Mouse (Mus musculus): ENCODE data around the gene Slc8b1. TPM values are rescaled to one million over a fixed set of nuclear protein-coding genes. Genes with fewer than 3 reads are reported as not detected.
"Not testable (repeated sequence)": the region's sequence is repeated elsewhere in the genome, so short reads cannot be mapped to it uniquely, and the experiment has no call there.

The Slc8b1 gene
- total and polyA plus RNA-seq, 3 experiments, result 2.7 to 5.9 TPM; not detected in 1

DNA sequence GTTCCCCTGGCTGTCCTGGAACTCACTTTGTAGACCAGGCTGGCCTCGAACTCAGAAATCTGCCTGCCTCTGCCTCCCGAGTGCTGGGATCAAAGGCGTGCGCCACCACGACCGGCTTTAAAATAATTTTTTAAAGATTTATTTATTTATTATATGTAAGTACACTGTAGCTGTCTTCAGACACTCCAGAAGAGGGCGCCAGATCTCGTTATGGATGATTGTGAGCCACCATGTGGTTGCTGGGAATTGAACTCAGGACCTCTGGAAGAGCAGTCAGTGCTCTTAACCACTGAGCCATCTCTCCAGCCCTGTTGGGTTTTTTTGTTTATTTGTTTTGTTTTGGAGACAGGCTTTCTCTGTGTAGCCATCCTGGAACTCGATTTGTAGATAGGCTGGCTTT lies 10.4 kb upstream of the Slc8b1 start:
- H3K27ac ChIP-seq (ENCODE audit: control insufficient read depth, low read depth, low read length); H3K4me1 ChIP-seq (ENCODE audit: control insufficient read depth in 1 of 2, insufficient read depth in 2 of 2, low read length in 2 of 2); H3K9me3 ChIP-seq (replicated peaks; ENCODE audit: insufficient read depth, low read length); H3K9ac ChIP-seq (ENCODE audit: control insufficient read depth, low read depth, low read length, poor library complexity, severe bottlenecking); H3K36me3 ChIP-seq (ENCODE audit: control insufficient read depth in 1 of 2, insufficient read depth in 2 of 2, low read length in 2 of 2); H3K4me3 ChIP-seq (ENCODE audit: control insufficient read depth in 1 of 2, insufficient read depth in 1 of 2, low read depth in 2 of 2, low read length in 2 of 2); DNase-seq (ENCODE audit: low read depth, low spot score); H3K27me3 ChIP-seq (ENCODE audit: control insufficient read depth in 1 of 2, insufficient read depth in 2 of 2, low read length in 2 of 2): not testable (repeated sequence)
- peak in 1 of 3 experiments; percentile 13; a peak in 2 of 6 replicates for TF ChIP-seq CTCF (IDR thresholded peaks at IDR 0.05 in 2 of 3, conservative IDR thresholded peaks at IDR 0.05 in 1 of 3; ENCODE audit: control insufficient read depth in 1 of 3, insufficient read depth in 1 of 3, low read depth in 2 of 3, low read length in 3 of 3, poor library complexity in 1 of 3, severe bottlenecking in 1 of 3)
- H3K79me2 ChIP-seq (ENCODE audit: control insufficient read depth, insufficient read depth, low read length, poor library complexity), result peaks cover 13% of the 10 kb centered on the region

- peak overlapping the region; percentile 88 for H3K9ac ChIP-seq (ENCODE audit: control insufficient read depth, low read depth, low read length, poor library complexity, severe bottlenecking)
- peaks cover 0 to 4% of the 10 kb centered on the region in 2 experiments; a peak in 2 of 4 replicates for H3K36me3 ChIP-seq (ENCODE audit: control insufficient read depth in 1 of 2, insufficient read depth in 2 of 2, low read length in 2 of 2)
- no peak for DNase-seq (ENCODE audit: low read depth, low spot score)
- no peaks in the 10 kb centered on the region for H3K9me3 ChIP-seq (replicated peaks; ENCODE audit: insufficient read depth, low read length)
- H3K79me2 ChIP-seq (ENCODE audit: control insufficient read depth, insufficient read depth, low read length, poor library complexity), result peaks cover 13% of the 10 kb centered on the region
- peaks cover 0 to 10% of the 10 kb centered on the region in 2 experiments for H3K4me1 ChIP-seq (ENCODE audit: control insufficient read depth in 1 of 2, insufficient read depth in 2 of 2, low read length in 2 of 2)
- no peak for TF ChIP-seq POLR2AphosphoS2 (IDR thresholded peaks at IDR 0.05; ENCODE audit: low read length)
- no peak for TF ChIP-seq CTCF (IDR thresholded peaks at IDR 0.05 in 2 of 3, conservative IDR thresholded peaks at IDR 0.05 in 1 of 3; ENCODE audit: control insufficient read depth in 1 of 3, insufficient read depth in 1 of 3, low read depth in 2 of 3, low read length in 3 of 3, poor library complexity in 1 of 3, severe bottlenecking in 1 of 3)
- TF ChIP-seq ZMIZ1 (IDR thresholded peaks at IDR 0.05; ENCODE audit: low read depth, low read length), result no peak
- no peaks in the 10 kb centered on the region for H3K27me3 ChIP-seq (ENCODE audit: control insufficient read depth in 1 of 2, insufficient read depth in 2 of 2, low read length in 2 of 2)
- peak overlapping the region; percentile 83 to 98 for H3K4me3 ChIP-seq (ENCODE audit: control insufficient read depth in 1 of 2, insufficient read depth in 1 of 2, low read depth in 2 of 2, low read length in 2 of 2)
- H3K27ac ChIP-seq (ENCODE audit: control insufficient read depth, low read depth, low read length), result no peak overlapping the region
Observed at GRCm38 (mm10) chr5:120502147-120502621, 8.8 kb upstream of the Slc8b1 start.

- Histone ChIP-seq H3K27ac (ENCODE audit: control insufficient read depth, low read depth, low read length) (no peak overlapping the region), H3K4me3 (ENCODE audit: control insufficient read depth in 1 of 2, insufficient read depth in 1 of 2, low read depth in 2 of 2, low read length in 2 of 2) (peak overlapping the region; percentile 83 to 98), H3K79me2 (ENCODE audit: control insufficient read depth, insufficient read depth, low read length, poor library complexity) (peaks cover 13% of the 10 kb centered on the region), H3K27me3 (ENCODE audit: control insufficient read depth in 1 of 2, insufficient read depth in 2 of 2, low read length in 2 of 2) (no peaks in the 10 kb centered on the region), H3K36me3 (ENCODE audit: control insufficient read depth in 1 of 2, insufficient read depth in 2 of 2, low read length in 2 of 2) (peaks cover 0 to 4% of the 10 kb centered on the region in 2 experiments; a peak in 2 of 4 replicates), H3K9me3 (replicated peaks; ENCODE audit: insufficient read depth, low read length) (no peaks in the 10 kb centered on the region), H3K9ac (ENCODE audit: control insufficient read depth, low read depth, low read length, poor library complexity, severe bottlenecking) (peak overlapping the region; percentile 88), H3K4me1 (ENCODE audit: control insufficient read depth in 1 of 2, insufficient read depth in 2 of 2, low read length in 2 of 2) (peaks cover 0 to 10% of the 10 kb centered on the region in 2 experiments)
- TF ChIP-seq USF2 (IDR thresholded peaks at IDR 0.05; ENCODE audit: borderline replicate concordance in 1 of 2, insufficient read depth in 1 of 2, low read depth in 1 of 2, low read length in 2 of 2), result no peak
- TF ChIP-seq SIN3A (IDR thresholded peaks at IDR 0.05; ENCODE audit: low read length), result 0 out of 2 replicates have a peak, but pooled peaks have one; percentile 26
- DNase-seq (ENCODE audit: low read depth, low spot score), result peak; percentile 47
Observed at GRCm38 (mm10) chr5:120502675-120503143, 8.3 kb upstream of the Slc8b1 start.

- Histone ChIP-seq H3K27me3 (ENCODE audit: control insufficient read depth in 1 of 2, insufficient read depth in 2 of 2, low read length in 2 of 2) (no peaks in the 10 kb centered on the region), H3K9ac (ENCODE audit: control insufficient read depth, low read depth, low read length, poor library complexity, severe bottlenecking) (peak within 1 kb of the TSS; percentile 88), H3K27ac (ENCODE audit: control insufficient read depth, low read depth, low read length) (no peak within 1 kb of the TSS), H3K4me3 (ENCODE audit: control insufficient read depth in 1 of 2, insufficient read depth in 1 of 2, low read depth in 2 of 2, low read length in 2 of 2) (peak within 1 kb of the TSS; percentile 83 to 98), H3K36me3 (ENCODE audit: control insufficient read depth in 1 of 2, insufficient read depth in 2 of 2, low read length in 2 of 2) (peaks cover 0 to 4% of the 10 kb centered on the region in 2 experiments; a peak in 2 of 4 replicates), H3K4me1 (ENCODE audit: control insufficient read depth in 1 of 2, insufficient read depth in 2 of 2, low read length in 2 of 2) (peaks cover 0 to 10% of the 10 kb centered on the region in 2 experiments), H3K9me3 (replicated peaks; ENCODE audit: insufficient read depth, low read length) (no peaks in the 10 kb centered on the region), H3K79me2 (ENCODE audit: control insufficient read depth, insufficient read depth, low read length, poor library complexity) (peaks cover 13% of the 10 kb centered on the region)
- DNase-seq (ENCODE audit: low read depth, low spot score), result peak; percentile 86
- TF ChIP-seq CTCF (IDR thresholded peaks at IDR 0.05 in 2 of 3, conservative IDR thresholded peaks at IDR 0.05 in 1 of 3; ENCODE audit: control insufficient read depth in 1 of 3, insufficient read depth in 1 of 3, low read depth in 2 of 3, low read length in 3 of 3, poor library complexity in 1 of 3, severe bottlenecking in 1 of 3) (no peak), E2F4 (IDR thresholded peaks at IDR 0.05; ENCODE audit: borderline replicate concordance, low read depth, low read length) (no peak), UBTF (IDR thresholded peaks at IDR 0.05; ENCODE audit: borderline replicate concordance, insufficient read depth, low read depth, low read length) (no peak), POLR2A (IDR thresholded peaks at IDR 0.05; ENCODE audit: control insufficient read depth in 1 of 2, insufficient read depth in 1 of 2, low read depth in 1 of 2, low read length in 2 of 2, poor library complexity in 1 of 2) (peak; percentile 75 to 88; a peak in 3 of 4 replicates), RCOR1 (IDR thresholded peaks at IDR 0.05; ENCODE audit: low read depth, low read length) (no peak), ZKSCAN1 (IDR thresholded peaks at IDR 0.05; ENCODE audit: low read depth, low read length) (no peak), NELFE (IDR thresholded peaks at IDR 0.05; ENCODE audit: low read depth, low read length) (peak; percentile 77), ETS1 (IDR thresholded peaks at IDR 0.05; ENCODE audit: low read depth, low read length) (peak; percentile 11; the same call in 1 of the 2 replicates), POLR2AphosphoS2 (IDR thresholded peaks at IDR 0.05; ENCODE audit: low read length) (0 out of 2 replicates have a peak, but pooled peaks have one; percentile 35), MYC (IDR thresholded peaks at IDR 0.05; ENCODE audit: low read depth, low read length) (no peak), NRF1 (IDR thresholded peaks at IDR 0.05; ENCODE audit: insufficient read depth, low read depth, low read length, poor library complexity, severe bottlenecking) (no peak), JUND (IDR thresholded peaks at IDR 0.05; ENCODE audit: low read depth, low read length) (no peak), MXI1 (IDR thresholded peaks at IDR 0.05; ENCODE audit: low read depth, low read length) (peak; percentile 92)
Observed at GRCm38 (mm10) chr5:120503144-120503795, 7.7 kb upstream of the Slc8b1 start, which contains the start of gene Plbd2. TSS of gene Plbd2 (minus strand) at chr5:120503625.
